Mouse (Mus musculus) MEL (cell line): ENCODE measurements at regions not wholly inside any gene's neighbourhood (a gene's known extent, or its start where the extent isn't known, plus 50 kb on each side); places are given as distances from the start of the nearest gene placed in this dataset.
"Not testable (repeated sequence)": the region's sequence is repeated elsewhere in the genome, so short reads cannot be mapped to it uniquely, and the experiment has no call there.

ENCODE experiments used
- DNase-seq: peaks from one replicate; pipeline ENCODE4 v3.0.0; 2011; ENCODE audit warnings: low read depth, low spot score
- H3K27ac ChIP-seq: 2 replicates; pipeline ENCODE4 v1.5.1; 2012; ENCODE audit warnings: low read depth, mild to moderate bottlenecking, control low read depth, low read length, moderate library complexity; ENCODE audit not compliant: control insufficient read depth
- H3K27me3 ChIP-seq, 2 experiments: fragments of 150-350 bp in 1 of 2; sonication (generic) in 1 of 2; 2 replicates each; pipeline ENCODE4 v1.6.1; 2012; ENCODE audit warnings: low read length in 2 of 2, mild to moderate bottlenecking in 2 of 2, improper control_type of control experiment in 1 of 2, moderate library complexity in 1 of 2; ENCODE audit not compliant: insufficient read depth in 2 of 2, control insufficient read depth in 1 of 2
- H3K36me3 ChIP-seq, 2 experiments: 2 replicates each; pipeline ENCODE4 v1.6.1; 2012 to 2014; ENCODE audit warnings: low read length in 2 of 2, improper control_type of control experiment in 1 of 2, inconsistent platforms in 1 of 2, mild to moderate bottlenecking in 1 of 2; ENCODE audit not compliant: insufficient read depth in 2 of 2, control insufficient read depth in 1 of 2
- H3K4me1 ChIP-seq, 2 experiments: fragments of 150-350 bp in 1 of 2; sonication (generic) in 1 of 2; 2 replicates each; pipeline ENCODE4 v1.6.1; 2012; ENCODE audit warnings: low read length in 2 of 2, improper control_type of control experiment in 1 of 2, mild to moderate bottlenecking in 1 of 2; ENCODE audit not compliant: insufficient read depth in 2 of 2, control insufficient read depth in 1 of 2
- H3K4me3 ChIP-seq, 2 experiments: fragments of 150-350 bp in 1 of 2; sonication (generic) in 1 of 2; 2 replicates each; pipeline ENCODE4 v1.5.1; 2012; ENCODE audit warnings: low read depth in 2 of 2, low read length in 2 of 2, mild to moderate bottlenecking in 2 of 2, moderate library complexity in 2 of 2, control low read depth in 1 of 2, improper control_type of control experiment in 1 of 2; ENCODE audit not compliant: control insufficient read depth in 1 of 2, insufficient read depth in 1 of 2
- H3K79me2 ChIP-seq: 2 replicates; pipeline ENCODE4 v1.6.1; 2012; ENCODE audit warnings: mild to moderate bottlenecking, low read length, moderate library complexity; ENCODE audit not compliant: control insufficient read depth, poor library complexity, insufficient read depth
- H3K9ac ChIP-seq: 2 replicates; pipeline ENCODE4 v1.6.1; 2012; ENCODE audit warnings: low read depth, mild to moderate bottlenecking, control low read depth, low read length, moderate library complexity; ENCODE audit not compliant: control insufficient read depth, poor library complexity, severe bottlenecking
- H3K9me3 ChIP-seq: fragments of 150-350 bp; sonication (generic); replicated peaks from 2 replicates; pipeline ENCODE4 v1.6.1; 2012; ENCODE audit warnings: mild to moderate bottlenecking, low read length, improper control_type of control experiment, moderate library complexity; ENCODE audit not compliant: insufficient read depth
- BHLHE40 ChIP-seq: IDR thresholded peaks from 2 replicates; pipeline ENCODE4 v1.6.1; 2012; ENCODE audit warnings: low read depth, mild to moderate bottlenecking, inconsistent platforms, low read length, improper control_type of control experiment, borderline replicate concordance
- CTCF ChIP-seq, 3 experiments: IDR thresholded peaks in 2 of 3; conservative IDR thresholded peaks in 1 of 3; 2 replicates each; pipeline ENCODE4 v1.5.1; 2011 to 2012; ENCODE audit warnings: low read length in 3 of 3, low read depth in 2 of 3, mild to moderate bottlenecking in 2 of 3, improper control_type of control experiment in 1 of 3, inconsistent platforms in 1 of 3, mixed read lengths in 1 of 3, moderate library complexity in 1 of 3; ENCODE audit not compliant: control insufficient read depth in 1 of 3, insufficient read depth in 1 of 3, poor library complexity in 1 of 3, severe bottlenecking in 1 of 3
- E2F4 ChIP-seq: IDR thresholded peaks from 2 replicates; pipeline ENCODE4 v1.6.1; 2011; ENCODE audit warnings: low read depth, low read length, improper control_type of control experiment, borderline replicate concordance
- ELF1 ChIP-seq: IDR thresholded peaks from 2 replicates; pipeline ENCODE4 v1.6.1; 2014; ENCODE audit warnings: low read depth, mild to moderate bottlenecking, inconsistent platforms, low read length, improper control_type of control experiment, moderate library complexity
- EP300 ChIP-seq, 2 experiments: IDR thresholded peaks; 2 replicates each; pipeline ENCODE4 v1.6.1; 2011; ENCODE audit warnings: improper control_type of control experiment in 2 of 2, low read length in 2 of 2, low read depth in 1 of 2, mild to moderate bottlenecking in 1 of 2
- GATA1 ChIP-seq: IDR thresholded peaks from 2 replicates; pipeline ENCODE4 v1.6.1; 2011; ENCODE audit warnings: low read depth, low read length, improper control_type of control experiment
- HCFC1 ChIP-seq: IDR thresholded peaks from 2 replicates; pipeline ENCODE4 v1.6.1; 2012; ENCODE audit warnings: low read depth, mild to moderate bottlenecking, inconsistent platforms, low read length, improper control_type of control experiment, moderate library complexity
- MAZ ChIP-seq: IDR thresholded peaks from 2 replicates; pipeline ENCODE4 v1.6.1; 2012; ENCODE audit warnings: low read depth, mild to moderate bottlenecking, inconsistent platforms, low read length, improper control_type of control experiment
- MEF2A ChIP-seq: IDR thresholded peaks from 2 replicates; pipeline ENCODE4 v1.6.1; 2014; ENCODE audit warnings: low read depth, mild to moderate bottlenecking, inconsistent platforms, low read length, improper control_type of control experiment; ENCODE audit not compliant: poor library complexity, insufficient replicate concordance, severe bottlenecking; ENCODE audit errors: extremely low read depth
- MXI1 ChIP-seq: IDR thresholded peaks from 2 replicates; pipeline ENCODE4 v1.6.1; 2011; ENCODE audit warnings: mild to moderate bottlenecking, low read depth, low read length, improper control_type of control experiment
- NELFE ChIP-seq: IDR thresholded peaks from 2 replicates; pipeline ENCODE4 v1.6.1; 2011; ENCODE audit warnings: low read depth, low read length, improper control_type of control experiment
- POLR2AphosphoS2 ChIP-seq: IDR thresholded peaks from 2 replicates; pipeline ENCODE4 v1.6.1; 2011; ENCODE audit warnings: low read length, improper control_type of control experiment
- POLR2AphosphoS5 ChIP-seq: IDR thresholded peaks from 2 replicates; pipeline ENCODE4 v1.6.1; 2012; ENCODE audit warnings: low read depth, borderline replicate concordance, mild to moderate bottlenecking, inconsistent platforms, low read length, moderate library complexity, mixed read lengths
- RCOR1 ChIP-seq: IDR thresholded peaks from 2 replicates; pipeline ENCODE4 v1.6.1; 2012; ENCODE audit warnings: low read depth, mild to moderate bottlenecking, inconsistent platforms, low read length, improper control_type of control experiment
- SIN3A ChIP-seq: IDR thresholded peaks from 2 replicates; pipeline ENCODE4 v1.6.1; 2012; ENCODE audit warnings: low read length, improper control_type of control experiment, inconsistent platforms
- SMC3 ChIP-seq: IDR thresholded peaks from 2 replicates; pipeline ENCODE4 v1.6.1; 2011; ENCODE audit warnings: low read depth, low read length, improper control_type of control experiment
- TBP ChIP-seq: IDR thresholded peaks from 2 replicates; pipeline ENCODE4 v1.8.0; 2011; ENCODE audit warnings: low read depth, low read length, improper control_type of control experiment
- TCF12 ChIP-seq: IDR thresholded peaks from 2 replicates; pipeline ENCODE4 v1.6.1; 2014; ENCODE audit warnings: low read depth, mild to moderate bottlenecking, inconsistent platforms, low read length, improper control_type of control experiment, moderate library complexity

DNA sequence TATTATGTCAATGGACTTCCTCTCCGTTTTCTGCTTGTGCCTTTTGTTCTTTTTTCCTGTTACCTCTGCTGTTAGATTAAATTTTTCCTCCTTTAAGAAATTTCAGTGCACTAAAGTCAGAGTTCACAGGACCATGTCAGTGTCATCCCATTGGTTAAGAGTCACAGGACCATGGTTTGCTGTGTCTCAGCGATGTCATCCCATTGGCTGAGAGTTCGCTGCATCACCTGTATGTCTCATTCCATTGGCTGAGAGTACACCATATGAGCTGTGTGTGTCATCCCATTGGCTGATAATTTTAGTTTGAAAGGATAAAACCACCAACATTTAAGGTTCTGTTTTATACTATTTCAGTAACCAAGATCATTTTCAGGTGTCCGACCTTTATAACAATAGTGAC, 50.7 kb upstream of the Jade1 start:
- Histone ChIP-seq H3K27me3 (no peaks in the 10 kb centered on the region; a peak in 2 of 4 replicates), H3K27ac (no peak overlapping the region), H3K79me2 (no peaks in the 10 kb centered on the region), H3K9me3 (no peaks in the 10 kb centered on the region), H3K9ac (no peak overlapping the region), H3K4me1 (no peaks in the 10 kb centered on the region)
- no peak for TF ChIP-seq TBP
- no peak for TF ChIP-seq TCF12
- TF ChIP-seq NELFE: no peak
- TF ChIP-seq BHLHE40: no peak
- no peak for TF ChIP-seq MXI1
- no peak for TF ChIP-seq POLR2AphosphoS2
- TF ChIP-seq CTCF (IDR thresholded peaks at IDR 0.05 in 2 of 3, conservative IDR thresholded peaks at IDR 0.05 in 1 of 3; ENCODE audit: control insufficient read depth in 1 of 3, insufficient read depth in 1 of 3, low read depth in 2 of 3, low read length in 3 of 3, poor library complexity in 1 of 3, severe bottlenecking in 1 of 3): no peak
- no peak for TF ChIP-seq ELF1
- no peak for TF ChIP-seq MEF2A
- TF ChIP-seq POLR2AphosphoS5: no peak
- TF ChIP-seq GATA1: no peak
- no peak for TF ChIP-seq RCOR1
- no peak for TF ChIP-seq MAZ
- TF ChIP-seq EP300 (IDR thresholded peaks at IDR 0.05; ENCODE audit: low read depth in 1 of 2, low read length in 2 of 2): no peak
- no peak for TF ChIP-seq HCFC1
- TF ChIP-seq SMC3: no peak
- no peak for TF ChIP-seq SIN3A
- TF ChIP-seq E2F4: no peak
- TF ChIP-seq, all 39 proteins: peak for 0
- Histone ChIP-seq H3K4me3 (no peak overlapping the region), H3K36me3 (no peaks in the 10 kb centered on the region)
- DNase-seq: no peak

DNA sequence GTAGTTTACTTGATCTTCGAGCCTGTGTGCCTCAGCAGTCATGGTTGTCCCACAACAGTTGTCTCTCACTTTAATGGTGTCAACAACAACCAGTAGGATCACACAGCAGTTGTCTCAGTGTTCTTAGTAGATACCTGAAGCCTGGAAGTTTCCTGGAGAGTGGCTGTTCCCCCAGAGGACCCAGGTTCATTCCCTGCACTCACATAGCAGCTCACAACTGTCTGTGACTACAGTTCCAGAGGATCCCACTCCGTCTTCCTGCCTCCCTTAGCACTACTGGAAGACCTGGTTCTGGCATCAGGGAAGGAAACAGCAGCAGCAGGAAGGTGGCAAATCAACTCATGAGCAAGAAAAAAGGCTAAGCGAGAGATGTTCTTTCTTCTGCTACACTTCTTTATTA, 53.4 kb upstream of the Jade1 start:
- Histone ChIP-seq H3K27ac (no peak overlapping the region), H3K9me3 (no peaks in the 10 kb centered on the region), H3K36me3 (no peaks in the 10 kb centered on the region), H3K4me1 (no peaks in the 10 kb centered on the region), H3K9ac (no peak overlapping the region), H3K79me2 (no peaks in the 10 kb centered on the region), H3K27me3 (no peaks in the 10 kb centered on the region; a peak in 2 of 4 replicates), H3K4me3 (no peak overlapping the region)
- no peak for TF ChIP-seq MXI1
- no peak for DNase-seq

- H3K27ac ChIP-seq, H3K79me2 ChIP-seq, H3K27me3 ChIP-seq, H3K4me1 ChIP-seq, H3K36me3 ChIP-seq, H3K9me3 ChIP-seq, H3K4me3 ChIP-seq, DNase-seq, H3K9ac ChIP-seq: not testable (repeated sequence)
These were observed 53.9 kb upstream of the Jade1 start for GRCm38 (mm10) chr3:41501639-41502038.
